Mouse (Mus musculus) embryo, embryonic 9.5 days (tissue): ENCODE data around the gene Dennd2a.
"Not testable (repeated sequence)": the region's sequence is repeated elsewhere in the genome, so short reads cannot be mapped to it uniquely, and the experiment has no call there.

Experiments
- DNase-seq: peaks from one replicate; pipeline ENCODE4 v3.0.0-alpha.2; 2017; ENCODE audit errors: extremely low spot score

Gene Dennd2a

DNA sequence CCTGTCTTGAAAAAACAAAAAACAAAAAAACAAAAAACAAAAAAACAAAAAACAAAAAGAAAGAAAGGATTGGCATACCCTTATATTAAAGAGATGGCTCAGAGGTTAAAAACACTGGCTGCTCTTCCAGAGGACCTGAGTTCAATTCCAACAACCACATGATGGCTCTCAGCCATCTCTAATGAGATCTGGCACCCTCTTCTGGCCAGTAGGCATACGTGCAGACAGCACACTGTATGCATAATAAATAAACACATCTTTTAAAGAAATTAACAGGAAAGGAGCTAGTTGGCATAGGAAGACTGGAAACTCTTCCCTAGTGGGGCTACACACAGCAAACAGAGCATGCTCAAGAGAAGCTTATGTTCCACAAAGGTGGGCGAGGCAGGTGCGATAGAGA, 106.6 kb downstream of the Dennd2a start:
- no peak for DNase-seq

- DNase-seq: no peak
Measured at GRCm38 (mm10) chr6:39450580-39450979, 107.1 kb downstream of the Dennd2a start.

- DNase-seq: no peak
Measured at GRCm38 (mm10) chr6:39447429-39448185, 110.1 kb downstream of the Dennd2a start.

DNA sequence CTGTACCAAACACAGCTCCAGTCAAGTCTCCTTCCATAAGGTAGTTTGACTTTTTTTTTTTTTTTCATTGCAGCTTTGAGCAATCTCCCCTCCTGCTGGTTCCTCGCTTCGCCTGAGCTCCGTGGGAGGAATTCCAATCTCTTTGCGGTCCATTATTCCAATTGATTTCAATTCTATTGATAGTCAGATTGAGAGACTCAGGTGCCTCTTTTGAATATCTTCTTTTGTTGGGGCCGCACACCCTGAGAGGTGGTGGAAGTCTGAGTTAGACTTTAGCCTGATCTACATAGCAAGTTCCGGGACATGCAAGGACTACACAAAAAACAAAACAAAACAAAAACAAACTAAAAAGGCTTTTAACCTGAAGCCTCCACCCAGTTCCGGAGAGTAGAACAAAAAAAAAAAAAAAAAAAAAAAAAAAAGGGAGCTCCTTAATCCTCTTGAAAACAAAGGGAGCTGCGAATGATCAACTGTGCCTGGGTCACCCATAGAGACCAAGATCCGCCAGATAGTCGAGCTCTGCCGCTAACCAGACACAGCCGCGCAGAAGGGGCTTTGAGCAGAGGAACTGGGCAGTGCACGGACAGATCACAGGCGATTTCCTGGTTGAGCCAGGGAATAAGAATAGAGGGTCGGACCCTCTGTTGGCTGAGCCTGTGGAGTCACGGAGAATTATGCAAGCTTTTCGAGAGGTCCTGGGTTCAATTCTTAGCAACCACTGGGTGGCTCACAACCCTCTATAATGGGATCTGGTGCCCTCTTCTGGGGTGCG, 111.7 kb downstream of the Dennd2a start:
- DNase-seq: peak; percentile 34

DNA sequence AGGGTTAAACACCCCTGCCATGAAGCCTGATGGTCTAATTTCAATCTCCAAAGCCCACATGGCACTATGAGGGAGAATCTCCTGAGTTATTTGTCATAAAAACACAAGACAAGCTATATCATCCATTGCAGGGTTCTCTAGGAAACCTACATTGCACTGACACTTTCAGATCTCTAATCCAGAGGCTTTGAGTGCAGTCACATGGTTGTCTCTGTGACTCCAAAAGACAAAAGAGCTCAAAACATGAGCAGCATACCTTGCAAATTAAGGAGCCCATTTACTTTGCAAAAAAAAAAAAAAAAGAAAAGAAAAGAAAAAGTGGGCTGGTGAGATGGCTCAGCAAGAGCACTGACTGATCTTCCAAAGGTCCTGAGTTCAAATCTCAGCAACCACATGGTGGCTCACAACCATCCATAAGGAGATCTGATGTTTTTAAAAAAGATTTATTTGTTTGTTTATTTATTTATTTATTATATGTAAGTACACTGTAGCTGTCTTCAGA, 114.8 kb downstream of the Dennd2a start:
- DNase-seq: no peak

DNA sequence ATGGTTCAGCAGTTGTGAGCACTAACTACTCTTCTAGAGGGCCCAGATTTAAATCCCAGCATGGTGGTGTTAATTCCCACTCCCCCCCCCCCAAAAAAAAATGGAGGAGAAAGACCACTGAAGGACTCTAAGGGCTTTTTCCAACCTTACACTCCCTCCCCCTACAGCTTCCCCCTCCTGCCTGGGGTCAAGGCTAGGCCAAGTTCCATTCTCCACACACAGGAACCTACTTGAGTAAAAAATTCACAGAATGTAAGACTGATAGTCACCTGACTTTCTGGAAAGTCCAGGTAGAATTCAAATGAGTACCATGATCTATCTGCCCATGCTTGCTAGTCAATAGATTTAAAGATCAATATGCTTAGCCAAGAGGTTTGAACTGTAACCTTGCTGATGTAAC, 117.5 kb downstream of the Dennd2a start:
- DNase-seq: no peak

- not testable (repeated sequence) for DNase-seq
Measured at GRCm38 (mm10) chr6:39437519-39437918, 120.1 kb downstream of the Dennd2a start.

- no peak for DNase-seq
Measured at GRCm38 (mm10) chr6:39435875-39436274, 121.8 kb downstream of the Dennd2a start.

GRCm38 (mm10) chr6:39434886-39435492, 122.7 kb downstream of the Dennd2a start:
- DNase-seq: peak; percentile 35

DNA sequence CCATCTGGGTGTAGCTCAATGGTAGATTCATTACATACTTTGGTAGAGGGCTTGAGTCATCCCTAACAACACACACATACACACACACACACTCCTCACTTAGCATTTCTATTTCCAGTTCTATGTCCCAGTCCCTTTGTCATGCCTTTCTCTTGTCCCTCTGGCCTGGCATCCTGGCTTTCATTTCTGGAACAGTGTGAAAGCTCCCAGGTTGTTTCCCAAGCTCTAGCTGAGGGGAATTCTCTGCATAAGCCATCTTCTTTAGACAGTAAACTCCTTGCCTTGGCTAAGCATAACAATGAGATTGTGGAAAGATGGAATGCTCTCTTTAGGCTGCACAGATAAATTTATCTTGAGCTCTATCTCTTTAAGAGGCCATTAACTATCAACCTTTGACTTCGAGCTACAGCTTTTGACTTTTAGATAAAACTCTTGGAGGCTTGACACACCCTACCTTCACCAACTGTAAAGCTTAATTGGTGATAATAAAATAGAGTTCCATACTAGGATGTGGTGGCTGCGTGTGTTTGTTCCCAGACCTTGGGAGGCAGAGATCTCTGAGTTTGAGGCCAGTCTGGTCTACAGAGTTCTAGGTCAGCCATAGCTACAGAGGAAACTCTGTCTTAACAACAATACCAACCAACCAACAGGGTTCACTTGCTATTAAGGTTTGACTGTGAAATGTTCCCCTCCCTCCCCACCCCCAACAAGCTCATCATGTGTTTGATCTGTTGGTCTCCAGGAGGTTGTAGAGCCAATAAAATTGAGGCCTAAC, 123.4 kb downstream of the Dennd2a start:
- no peak for DNase-seq

- no peak for DNase-seq
Measured at GRCm38 (mm10) chr6:39433701-39434100, 124.0 kb downstream of the Dennd2a start.

DNA sequence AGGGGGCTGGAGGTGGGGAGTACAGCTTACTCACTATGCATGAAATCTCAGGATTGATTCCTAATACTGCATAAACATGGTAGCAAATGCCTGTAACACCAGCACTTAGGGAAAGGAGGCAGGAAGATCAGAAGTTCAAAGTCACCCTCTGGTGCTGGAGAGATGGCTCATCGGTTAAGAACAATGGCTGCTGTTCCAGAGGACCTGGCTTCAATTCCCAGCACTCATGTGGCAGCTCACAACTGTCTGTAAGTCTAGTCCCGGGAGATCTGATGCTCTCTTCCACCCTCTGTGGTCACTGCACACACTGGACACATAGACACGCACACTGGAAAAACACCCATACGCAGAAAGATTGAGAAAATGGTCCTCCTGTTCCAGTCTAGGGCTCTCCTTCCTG, 124.5 kb downstream of the Dennd2a start:
- no peak for DNase-seq

DNA sequence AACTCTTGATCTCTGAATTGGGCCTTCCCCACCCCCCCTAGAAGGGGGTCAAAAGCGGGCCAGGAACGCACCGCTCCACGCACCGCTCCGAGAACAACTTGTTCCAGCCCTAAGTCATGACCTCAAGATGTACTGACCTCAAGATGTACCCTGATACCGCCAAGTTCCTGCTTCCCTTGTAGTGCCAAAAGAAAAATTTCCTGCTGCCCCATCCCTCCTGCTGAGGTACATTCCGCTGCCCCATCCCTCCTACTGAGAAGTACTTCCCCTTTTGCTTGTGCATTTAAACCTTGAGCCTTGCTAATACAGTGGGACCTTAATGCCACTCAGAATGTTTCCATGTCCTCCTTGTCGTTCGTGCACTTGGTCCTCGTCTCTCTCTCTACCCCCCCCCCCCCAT, 126.9 kb downstream of the Dennd2a start:
- DNase-seq: no peak

DNA sequence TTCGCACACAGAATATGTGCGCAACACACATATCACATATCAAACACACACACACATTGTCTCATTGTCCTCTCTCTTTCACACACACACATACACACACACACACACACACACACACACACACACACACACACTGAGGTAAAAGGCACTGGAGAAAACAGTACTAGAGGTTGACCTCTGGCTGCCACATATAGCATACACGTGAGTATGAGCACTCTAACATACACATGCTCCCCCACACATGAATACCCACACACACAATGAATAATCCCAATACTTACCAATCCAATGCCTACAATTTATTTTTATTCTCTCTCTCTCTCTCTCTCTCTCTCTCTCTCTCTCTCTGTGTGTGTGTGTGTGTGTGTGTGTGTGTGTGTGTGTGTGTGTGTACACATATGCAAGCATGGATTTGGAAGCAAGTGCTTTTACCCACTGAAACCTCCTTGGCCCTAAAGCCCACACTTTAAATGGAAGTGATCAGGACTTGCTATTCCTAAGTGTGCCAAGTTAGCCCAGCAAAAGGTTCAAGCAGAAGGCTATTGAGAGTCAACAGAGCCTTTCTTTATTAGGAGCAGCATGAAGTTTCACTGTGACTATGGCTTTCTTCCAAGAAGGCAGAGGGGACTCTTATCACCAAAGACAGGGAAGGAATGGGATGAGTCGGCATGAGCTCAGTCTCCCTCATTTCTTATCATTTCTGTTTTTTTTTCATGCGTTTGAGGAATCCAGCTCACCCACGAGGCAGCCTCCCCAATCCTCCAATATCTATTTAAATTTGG, 128.5 kb downstream of the Dennd2a start:
- DNase-seq: no peak

DNA sequence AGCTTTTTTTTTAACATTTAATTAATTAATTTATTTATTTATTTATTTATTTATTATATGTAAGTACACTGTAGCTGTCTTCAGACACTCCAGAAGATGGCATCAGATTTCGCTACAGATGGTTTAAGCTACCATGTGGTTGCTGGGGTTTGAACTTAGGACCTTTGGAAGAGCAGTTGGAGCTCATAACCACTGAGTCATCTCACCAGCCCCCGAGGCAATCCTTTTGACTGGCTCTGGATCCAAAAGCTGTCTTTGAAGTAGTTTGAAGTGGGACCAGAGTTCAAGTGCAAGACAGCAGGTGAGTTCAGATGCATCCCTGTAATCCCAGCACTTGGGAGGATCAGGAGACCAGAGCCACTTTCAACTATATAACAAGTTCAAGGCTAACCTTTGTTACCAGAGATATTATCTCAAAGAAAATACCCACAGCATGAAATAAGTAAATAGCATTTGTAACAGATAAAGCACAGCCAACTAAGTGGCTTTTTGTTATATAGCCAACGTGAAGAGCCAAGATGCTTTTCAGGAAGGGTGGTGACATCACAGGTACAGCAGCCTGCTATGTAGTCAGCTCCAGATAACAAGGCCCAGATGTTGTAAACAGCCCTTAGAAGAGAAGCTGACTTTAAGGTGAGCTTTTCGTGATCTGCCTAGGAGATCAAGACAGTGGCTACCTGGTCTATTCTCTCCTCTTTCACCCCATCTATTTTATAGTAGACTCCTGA, 130.2 kb downstream of the Dennd2a start:
- no peak for DNase-seq

GRCm38 (mm10) chr6:39426725-39427124, 130.9 kb downstream of the Dennd2a start:
- DNase-seq: no peak

DNA sequence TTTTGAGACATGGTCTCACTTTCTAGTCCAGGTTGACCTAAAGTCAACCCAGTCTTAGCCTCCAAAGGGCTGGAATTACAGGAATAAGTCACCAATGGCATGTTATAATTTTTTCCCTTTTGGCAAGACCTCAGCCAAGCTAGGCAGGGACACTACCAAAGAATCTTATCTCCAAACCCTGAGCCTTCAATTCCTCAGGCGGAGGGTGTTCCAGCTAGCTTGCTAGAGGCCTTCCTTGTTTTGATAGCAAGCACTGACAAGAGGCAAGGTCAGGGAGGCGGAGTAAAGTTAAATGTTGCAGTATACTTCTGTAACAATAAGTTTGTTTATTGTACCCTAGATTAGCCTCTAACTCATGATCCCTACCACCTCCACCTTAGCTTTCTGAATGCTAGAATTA, 132.5 kb downstream of the Dennd2a start:
- no peak for DNase-seq

DNA sequence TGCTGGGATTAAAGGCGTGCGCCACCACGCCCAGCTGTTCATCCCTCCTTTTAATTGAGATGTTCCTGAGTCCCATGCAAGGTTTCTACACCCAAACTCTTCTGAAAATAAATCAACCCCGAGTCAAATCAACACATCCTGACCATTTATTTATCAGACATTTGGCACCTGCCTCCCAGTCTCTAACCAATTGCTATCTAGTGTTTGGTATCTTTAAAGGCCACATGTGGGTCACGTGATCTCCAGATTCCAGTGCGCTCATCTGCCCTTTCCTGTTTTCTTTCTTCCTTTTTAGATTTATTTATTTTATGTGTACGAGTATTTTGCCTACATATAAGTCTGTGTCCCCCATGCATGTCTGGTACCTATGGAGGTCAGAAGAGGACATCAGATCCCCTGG, 134.0 kb downstream of the Dennd2a start:
- DNase-seq: no peak

- no peak for DNase-seq
Measured at GRCm38 (mm10) chr6:39423130-39423551, 134.5 kb downstream of the Dennd2a start.

DNA sequence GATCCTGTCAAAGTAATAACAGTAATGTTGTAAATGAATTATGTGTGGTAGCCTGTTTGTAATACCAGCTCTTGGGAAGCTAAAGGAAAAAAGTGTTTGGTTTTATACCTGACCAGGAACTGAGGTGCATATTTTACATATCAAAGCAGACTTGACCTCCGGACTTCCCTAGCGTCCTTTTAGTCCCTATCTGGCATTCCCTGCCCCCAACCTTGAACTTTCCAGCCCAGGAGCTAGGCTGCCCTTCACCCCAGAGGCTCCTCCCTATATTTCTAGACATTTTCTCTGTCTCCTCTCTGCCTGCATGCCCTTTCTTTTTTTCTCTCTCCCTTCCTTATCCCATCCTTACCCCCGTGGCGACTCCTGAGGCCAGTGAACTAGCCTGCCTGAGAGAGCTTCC, 136.8 kb downstream of the Dennd2a start:
- no peak for DNase-seq
